Mouse (Mus musculus): ENCODE measurements around the gene Gm6993.

GRCm38 (mm10) chr12:31209377-31209805, 31.2 kb upstream of the Gm6993 start:
- TF ChIP-seq POLR2A (IDR thresholded peaks at IDR 0.05; ENCODE audit: borderline replicate concordance, extremely low read depth, low read depth, low read length): no peak
- no peak for TF ChIP-seq CTCF (IDR thresholded peaks at IDR 0.05; ENCODE audit: insufficient read depth, low read length)

Measured in lung, adult 2 months (tissue).